Mouse (Mus musculus) testis, postnatal 14 days (tissue): Measurements from ENCODE around the gene Dusp14.

ENCODE experiments used
- DNase-seq: peaks from one replicate; pipeline ENCODE4 v3.0.0; 2021; ENCODE audit warnings: low spot score

The Dusp14 gene

GRCm38 (mm10) chr11:84016147-84016809 is 52.8 kb downstream of the Dusp14 start:
- DNase-seq, result no peak

GRCm38 (mm10) chr11:84013105-84013504 is 56.0 kb downstream of the Dusp14 start:
- no peak for DNase-seq

GRCm38 (mm10) chr11:84011576-84011975 is 57.5 kb downstream of the Dusp14 start:
- no peak for DNase-seq

GRCm38 (mm10) chr11:84011050-84011449 is 58.0 kb downstream of the Dusp14 start:
- no peak for DNase-seq

GRCm38 (mm10) chr11:84010411-84010810 is 58.6 kb downstream of the Dusp14 start:
- DNase-seq, result no peak

GRCm38 (mm10) chr11:84009001-84009400 is 60.1 kb downstream of the Dusp14 start:
- no peak for DNase-seq

GRCm38 (mm10) chr11:84003986-84004385 is 65.1 kb downstream of the Dusp14 start:
- no peak for DNase-seq

GRCm38 (mm10) chr11:84001257-84001656 is 67.8 kb downstream of the Dusp14 start:
- no peak for DNase-seq

GRCm38 (mm10) chr11:83999411-83999915 is 69.6 kb downstream of the Dusp14 start:
- DNase-seq, result no peak

- no peak for DNase-seq
These were observed 70.1 kb downstream of the Dusp14 start for GRCm38 (mm10) chr11:83998993-83999392.
